ENCODE assay signal across 9 mouse cellular contexts in the genomic region with DNA sequence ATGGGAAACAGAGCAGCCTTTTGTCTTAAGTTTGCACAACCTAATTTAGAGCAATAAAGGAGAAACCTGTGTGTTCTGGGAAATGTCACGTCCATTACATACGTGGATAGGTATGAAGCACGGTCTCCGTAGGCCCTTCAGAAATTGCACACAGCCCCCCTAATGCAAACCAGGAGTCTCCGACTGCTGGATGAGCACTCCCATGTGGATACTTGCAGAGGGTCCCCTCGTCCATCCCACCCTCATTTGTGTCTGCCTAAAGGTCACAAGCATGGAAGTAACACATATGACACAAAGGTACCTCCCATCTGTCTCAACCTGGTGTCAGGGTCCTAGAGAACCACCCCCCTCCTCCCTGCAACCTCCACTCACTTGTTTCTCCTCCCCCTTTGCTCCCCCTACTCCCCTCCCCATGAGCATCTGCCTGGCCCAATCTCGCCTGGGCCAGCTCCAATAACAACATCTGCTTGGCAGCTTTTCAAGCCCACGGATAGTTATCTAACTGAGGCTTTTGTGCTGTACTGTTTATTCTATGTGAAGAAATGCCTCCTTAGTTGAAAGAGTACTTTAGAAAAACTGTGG.
DNase-seq lines count a peak whose midpoint lies in the region; ATAC-seq and TF ChIP-seq lines count a peak whose summit lies in the region.
"Had no signal": no experiment of that assay in that cellular context is flagged by ENCODE, and none has a peak within 500 bp of the region (broad histone marks: within the 10 kb centered on the region; RNA-seq: fewer than 3 reads in every experiment).

No protein-coding gene starts in this region.

- no peaks in the 10 kb centered on the region for H3K36me3 ChIP-seq in intestine, embryonic 14.5 days (ENCODE audit: control insufficient read depth, insufficient read depth, low read length)
- H3K36me3 ChIP-seq in intestine, postnatal 0 days (ENCODE audit: control insufficient read depth, insufficient read depth): no peaks in the 10 kb centered on the region
- H3K36me3 ChIP-seq in embryonic facial prominence, embryonic 13.5 days: peaks cover 4% of the 10 kb centered on the region; the same call in 1 of the 2 replicates
- no peaks in the 10 kb centered on the region for H3K36me3 ChIP-seq in heart, embryonic 13.5 days
- no peaks in the 10 kb centered on the region for H3K36me3 ChIP-seq in kidney, embryonic 16.5 days (ENCODE audit: insufficient read depth, low read length)
- H3K36me3 ChIP-seq in stomach, embryonic 14.5 days (ENCODE audit: control insufficient read depth, insufficient read depth, low read length): no peaks in the 10 kb centered on the region

- no peak for TF ChIP-seq CTCF in intestine, postnatal 0 days (IDR thresholded peaks at IDR 0.05; ENCODE audit: low read depth)

- 13% methylated on average over 8 of the region's 8 CpGs for WGBS in intestine, embryonic 14.5 days
- WGBS in intestine, postnatal 0 days: 50% methylated on average over 8 of the region's 8 CpGs
- WGBS in embryonic facial prominence, embryonic 13.5 days: 12% methylated on average over 8 of the region's 8 CpGs
- 37% methylated on average over 8 of the region's 8 CpGs for WGBS in heart, embryonic 13.5 days
- 47% methylated on average over 8 of the region's 8 CpGs for whole genome bisulfite sequencing in kidney, embryonic 16.5 days
- WGBS in stomach, embryonic 14.5 days: 23% methylated on average over 8 of the region's 8 CpGs

- peak overlapping the region; percentile 52; the same call in 1 of the 2 replicates for H3K27ac ChIP-seq in intestine, embryonic 14.5 days (ENCODE audit: low read depth)
- no peak overlapping the region for H3K27ac ChIP-seq in intestine, postnatal 0 days (ENCODE audit: low read depth, low read length)
- peak overlapping the region; percentile 52 for H3K27ac ChIP-seq in embryonic facial prominence, embryonic 13.5 days
- peak overlapping the region; percentile 80 for H3K27ac ChIP-seq in heart, embryonic 13.5 days (replicated peaks)
- no peak overlapping the region for H3K27ac ChIP-seq in kidney, embryonic 16.5 days (ENCODE audit: low read length)
- peak overlapping the region; percentile 62; the same call in 1 of the 2 replicates for H3K27ac ChIP-seq in stomach, embryonic 14.5 days (ENCODE audit: low read length)

- H3K4me3 ChIP-seq in intestine, embryonic 14.5 days (ENCODE audit: low read depth, low read length): no peak overlapping the region
- H3K4me3 ChIP-seq in intestine, postnatal 0 days (ENCODE audit: low read depth, low read length): no peak overlapping the region
- H3K4me3 ChIP-seq in embryonic facial prominence, embryonic 13.5 days: no peak overlapping the region
- H3K4me3 ChIP-seq in heart, embryonic 13.5 days: 0 out of 2 replicates have a peak overlapping the region, but pooled peaks have one; percentile 6
- H3K4me3 ChIP-seq in kidney, embryonic 16.5 days (ENCODE audit: low read length): no peak overlapping the region
- H3K4me3 ChIP-seq in stomach, embryonic 14.5 days (ENCODE audit: low read depth, low read length): no peak overlapping the region
- H3K4me3 ChIP-seq: megakaryocyte, embryonic 14.5 days had no signal

- peak; percentile 72 for DNase-seq in intestine, embryonic 14.5 days (ENCODE audit: low spot score)
- peak; percentile 67 for DNase-seq in lung, postnatal 25 days (ENCODE audit: low spot score)

- no peaks in the 10 kb centered on the region for H3K9me3 ChIP-seq in intestine, embryonic 14.5 days (ENCODE audit: control insufficient read depth, low read length)
- no peaks in the 10 kb centered on the region for H3K9me3 ChIP-seq in intestine, postnatal 0 days (ENCODE audit: control insufficient read depth)
- H3K9me3 ChIP-seq in embryonic facial prominence, embryonic 13.5 days: no peaks in the 10 kb centered on the region
- H3K9me3 ChIP-seq in heart, embryonic 13.5 days: no peaks in the 10 kb centered on the region
- no peaks in the 10 kb centered on the region for H3K9me3 ChIP-seq in kidney, embryonic 16.5 days (ENCODE audit: low read length)
- H3K9me3 ChIP-seq in stomach, embryonic 14.5 days (ENCODE audit: control insufficient read depth, low read depth, low read length): no peaks in the 10 kb centered on the region

- no peaks in the 10 kb centered on the region for H3K27me3 ChIP-seq in intestine, embryonic 14.5 days (replicated peaks; ENCODE audit: control insufficient read depth, insufficient read depth, low read length)
- no peaks in the 10 kb centered on the region for H3K27me3 ChIP-seq in intestine, postnatal 0 days (replicated peaks; ENCODE audit: control insufficient read depth, insufficient read depth, low read length)
- H3K27me3 ChIP-seq in embryonic facial prominence, embryonic 13.5 days: no peaks in the 10 kb centered on the region
- no peaks in the 10 kb centered on the region for H3K27me3 ChIP-seq in heart, embryonic 13.5 days (replicated peaks)
- no peaks in the 10 kb centered on the region for H3K27me3 ChIP-seq in kidney, embryonic 16.5 days (ENCODE audit: insufficient read depth, low read length)
- no peaks in the 10 kb centered on the region for H3K27me3 ChIP-seq in stomach, embryonic 14.5 days (ENCODE audit: control insufficient read depth, insufficient read depth, low read length)
- H3K27me3 ChIP-seq: megakaryocyte, embryonic 14.5 days had no signal

- H3K4me2 ChIP-seq in intestine, embryonic 14.5 days (ENCODE audit: low read length): peak overlapping the region; percentile 6; the same call in 1 of the 2 replicates
- H3K4me2 ChIP-seq in intestine, postnatal 0 days (replicated peaks; ENCODE audit: low read depth): no peak overlapping the region
- peak overlapping the region; percentile 32 for H3K4me2 ChIP-seq in embryonic facial prominence, embryonic 13.5 days
- peak overlapping the region; percentile 50 for H3K4me2 ChIP-seq in heart, embryonic 13.5 days
- no peak overlapping the region for H3K4me2 ChIP-seq in kidney, embryonic 16.5 days (replicated peaks; ENCODE audit: low read depth, low read length)
- H3K4me2 ChIP-seq in stomach, embryonic 14.5 days (replicated peaks; ENCODE audit: low read depth, low read length): no peak overlapping the region

- H3K4me1 ChIP-seq in intestine, embryonic 14.5 days (replicated peaks; ENCODE audit: control insufficient read depth, insufficient read depth, low read length): peaks cover 34% of the 10 kb centered on the region
- H3K4me1 ChIP-seq in intestine, postnatal 0 days (replicated peaks; ENCODE audit: control insufficient read depth, insufficient read depth, low read length): 0 out of 2 replicates have a peak, but pooled peaks cover 3% of the 10 kb centered on the region
- H3K4me1 ChIP-seq in embryonic facial prominence, embryonic 13.5 days: peaks cover 69% of the 10 kb centered on the region
- H3K4me1 ChIP-seq in heart, embryonic 13.5 days: peaks cover 86% of the 10 kb centered on the region
- peaks cover 51% of the 10 kb centered on the region for H3K4me1 ChIP-seq in kidney, embryonic 16.5 days (ENCODE audit: insufficient read depth, low read length)
- peaks cover 38% of the 10 kb centered on the region for H3K4me1 ChIP-seq in stomach, embryonic 14.5 days (ENCODE audit: control insufficient read depth, insufficient read depth, low read length)
- H3K4me1 ChIP-seq: megakaryocyte, embryonic 14.5 days had no signal

- H3K9ac ChIP-seq in intestine, embryonic 14.5 days (ENCODE audit: low read length): no peak overlapping the region
- no peak overlapping the region for H3K9ac ChIP-seq in intestine, postnatal 0 days (ENCODE audit: low read depth, low read length)
- H3K9ac ChIP-seq in embryonic facial prominence, embryonic 13.5 days: no peak overlapping the region
- peak overlapping the region; percentile 56 for H3K9ac ChIP-seq in heart, embryonic 13.5 days
- H3K9ac ChIP-seq in kidney, embryonic 16.5 days (replicated peaks; ENCODE audit: low read length): no peak overlapping the region
- H3K9ac ChIP-seq in stomach, embryonic 14.5 days (replicated peaks; ENCODE audit: low read depth, low read length): no peak overlapping the region

- ATAC-seq in intestine, embryonic 14.5 days (replicated peaks; ENCODE audit: low FRiP score, low TSS enrichment, low read depth): peak; percentile 72
- no peak for ATAC-seq in intestine, postnatal 0 days
- ATAC-seq in embryonic facial prominence, embryonic 13.5 days (ENCODE audit: insufficient number of reproducible peaks, insufficient read depth, low FRiP score, low TSS enrichment, low read depth): peak; percentile 63; the same call in 1 of the 2 replicates
- no peak; the same call in 1 of the 2 replicates for ATAC-seq in heart, embryonic 13.5 days (ENCODE audit: extremely low read depth, insufficient number of reproducible peaks, low FRiP score, low TSS enrichment)
- ATAC-seq in kidney, embryonic 16.5 days (ENCODE audit: low FRiP score, low TSS enrichment): peak; percentile 64; the same call in 1 of the 2 replicates
- ATAC-seq in stomach, embryonic 14.5 days (ENCODE audit: insufficient number of reproducible peaks, insufficient read depth, low FRiP score, low read depth): peak; percentile 82
- ATAC-seq in megakaryocyte-erythroid progenitor cell, adult 5-6 weeks (replicated peaks; ENCODE audit: low FRiP score, low TSS enrichment, poor library complexity, severe bottlenecking): no peak

Comparison
In these comparisons a context has a peak if more than half of its experiments do, and no peak if none do; other contexts are left out.
1. ATAC-seq: peak in intestine, embryonic 14.5 days (single experiment), embryonic facial prominence, embryonic 13.5 days (single experiment), kidney, embryonic 16.5 days (single experiment) and stomach, embryonic 14.5 days (single experiment); none in intestine, postnatal 0 days (single experiment), heart, embryonic 13.5 days (single experiment) and megakaryocyte-erythroid progenitor cell, adult 5-6 weeks (single experiment).
2. H3K27ac ChIP-seq: peak in intestine, embryonic 14.5 days (single experiment), embryonic facial prominence, embryonic 13.5 days (single experiment), heart, embryonic 13.5 days (single experiment) and stomach, embryonic 14.5 days (single experiment); none in intestine, postnatal 0 days (single experiment) and kidney, embryonic 16.5 days (single experiment).
3. H3K4me2 ChIP-seq: peak in intestine, embryonic 14.5 days (single experiment), embryonic facial prominence, embryonic 13.5 days (single experiment) and heart, embryonic 13.5 days (single experiment); none in intestine, postnatal 0 days (single experiment), kidney, embryonic 16.5 days (single experiment) and stomach, embryonic 14.5 days (single experiment).